Mouse (Mus musculus): ENCODE measurements around the gene Acadsb. TPM values are rescaled to one million over a fixed set of nuclear protein-coding genes. Genes with fewer than 3 reads are reported as not detected.
"Not testable (repeated sequence)": the region's sequence is repeated elsewhere in the genome, so short reads cannot be mapped to it uniquely, and the experiment has no call there.

The Acadsb gene
- polyA plus RNA-seq (2011; ENCODE audit: insufficient read length, low read depth, missing spikeins), result 105 and 109 TPM in 2 replicates

- peak within 1 kb of the TSS; percentile 16; the same call in 1 of the 2 replicates for H3K27ac ChIP-seq (ENCODE audit: insufficient read depth, low read length)
- peak within 1 kb of the TSS; percentile 88 for H3K4me3 ChIP-seq (ENCODE audit: insufficient read depth, low read length)
- H3K4me1 ChIP-seq (ENCODE audit: control insufficient read depth, insufficient read depth, low read length), result no peaks in the 10 kb centered on the region
- TF ChIP-seq CTCF (IDR thresholded peaks at IDR 0.05; ENCODE audit: borderline replicate concordance, insufficient read depth, low read length), result no peak
- peak; percentile 90 for TF ChIP-seq POLR2A (IDR thresholded peaks at IDR 0.05; ENCODE audit: low read depth, low read length)
These were observed at the start of gene Acadsb, which contains the start of gene Ikzf5 for GRCm38 (mm10) chr7:131410416-131411058. Gene Acadsb (plus strand): TSS chr7:131410601. Gene Ikzf5 (minus strand): TSS chr7:131410521.

- H3K27ac ChIP-seq (ENCODE audit: insufficient read depth, low read length), result peak overlapping the region; percentile 52
- TF ChIP-seq POLR2A (IDR thresholded peaks at IDR 0.05; ENCODE audit: low read depth, low read length) (no peak), CTCF (IDR thresholded peaks at IDR 0.05; ENCODE audit: borderline replicate concordance, insufficient read depth, low read length) (no peak)
- H3K4me1 ChIP-seq (ENCODE audit: control insufficient read depth, insufficient read depth, low read length), result no peaks in the 10 kb centered on the region
- H3K4me3 ChIP-seq (ENCODE audit: insufficient read depth, low read length), result peak overlapping the region; percentile 70
These were observed 48.2 kb upstream of the Acadsb start for GRCm38 (mm10) chr7:131362269-131362614.

- H3K4me1 ChIP-seq (ENCODE audit: control insufficient read depth, insufficient read depth, low read length), result no peaks in the 10 kb centered on the region
- H3K27ac ChIP-seq (ENCODE audit: insufficient read depth, low read length), result peak within 1 kb of the TSS; percentile 52
- peak; percentile 88 for TF ChIP-seq POLR2A (IDR thresholded peaks at IDR 0.05; ENCODE audit: low read depth, low read length)
- TF ChIP-seq CTCF (IDR thresholded peaks at IDR 0.05; ENCODE audit: borderline replicate concordance, insufficient read depth, low read length), result no peak
- H3K4me3 ChIP-seq (ENCODE audit: insufficient read depth, low read length), result peak within 1 kb of the TSS; percentile 70
These were observed 47.6 kb upstream of the Acadsb start, which contains the start of gene 2310057M21Rik for GRCm38 (mm10) chr7:131362615-131363300. Gene 2310057M21Rik (minus strand): TSS chr7:131362759.

- Histone ChIP-seq H3K4me1 (ENCODE audit: control insufficient read depth, insufficient read depth, low read length) (no peaks in the 10 kb centered on the region), H3K27ac (ENCODE audit: insufficient read depth, low read length) (no peak overlapping the region), H3K4me3 (ENCODE audit: insufficient read depth, low read length) (no peak overlapping the region)
- TF ChIP-seq POLR2A (IDR thresholded peaks at IDR 0.05; ENCODE audit: low read depth, low read length) (no peak), CTCF (IDR thresholded peaks at IDR 0.05; ENCODE audit: borderline replicate concordance, insufficient read depth, low read length) (no peak)
These were observed 46.3 kb upstream of the Acadsb start for GRCm38 (mm10) chr7:131364131-131364530.

GRCm38 (mm10) chr7:131370648-131371469 is 39.5 kb upstream of the Acadsb start, which contains the start of gene Pstk:
Gene Pstk (plus strand): TSS chr7:131371141.
- H3K4me1 ChIP-seq (ENCODE audit: control insufficient read depth, insufficient read depth, low read length), result peaks cover 4% of the 10 kb centered on the region; the same call in 1 of the 2 replicates
- peak within 1 kb of the TSS; percentile 86 for H3K27ac ChIP-seq (ENCODE audit: insufficient read depth, low read length)
- H3K4me3 ChIP-seq (ENCODE audit: insufficient read depth, low read length), result peak within 1 kb of the TSS; percentile 57
- TF ChIP-seq CTCF (IDR thresholded peaks at IDR 0.05; ENCODE audit: borderline replicate concordance, insufficient read depth, low read length), result peak; percentile 95
- TF ChIP-seq POLR2A (IDR thresholded peaks at IDR 0.05; ENCODE audit: low read depth, low read length), result peak; percentile 95

GRCm38 (mm10) chr7:131371470-131371860 is 38.9 kb upstream of the Acadsb start:
- TF ChIP-seq CTCF (IDR thresholded peaks at IDR 0.05; ENCODE audit: borderline replicate concordance, insufficient read depth, low read length), result no peak
- no peak for TF ChIP-seq POLR2A (IDR thresholded peaks at IDR 0.05; ENCODE audit: low read depth, low read length)
- Histone ChIP-seq H3K27ac (ENCODE audit: insufficient read depth, low read length) (peak overlapping the region; percentile 86), H3K4me3 (ENCODE audit: insufficient read depth, low read length) (peak overlapping the region; percentile 57), H3K4me1 (ENCODE audit: control insufficient read depth, insufficient read depth, low read length) (peaks cover 4% of the 10 kb centered on the region; the same call in 1 of the 2 replicates)

- H3K4me3 ChIP-seq (ENCODE audit: insufficient read depth, low read length), result peak overlapping the region; percentile 57
- no peak for TF ChIP-seq CTCF (IDR thresholded peaks at IDR 0.05; ENCODE audit: borderline replicate concordance, insufficient read depth, low read length)
- no peak for TF ChIP-seq POLR2A (IDR thresholded peaks at IDR 0.05; ENCODE audit: low read depth, low read length)
- H3K27ac ChIP-seq (ENCODE audit: insufficient read depth, low read length), result peak overlapping the region; percentile 86
- peaks cover 4% of the 10 kb centered on the region; the same call in 1 of the 2 replicates for H3K4me1 ChIP-seq (ENCODE audit: control insufficient read depth, insufficient read depth, low read length)
These were observed 38.3 kb upstream of the Acadsb start for GRCm38 (mm10) chr7:131371880-131372651.

GRCm38 (mm10) chr7:131391761-131392160 is 18.6 kb upstream of the Acadsb start:
- not testable (repeated sequence) for H3K27ac ChIP-seq (ENCODE audit: insufficient read depth, low read length); H3K4me3 ChIP-seq (ENCODE audit: insufficient read depth, low read length); H3K4me1 ChIP-seq (ENCODE audit: control insufficient read depth, insufficient read depth, low read length)
